Mouse (Mus musculus) E14TG2a.4 (cell line): Measurements from ENCODE around the gene Arl4d.

Experiments used
- CTCF ChIP-seq: conservative IDR thresholded peaks from 2 replicates; pipeline ENCODE4 v1.5.1; 2014; ENCODE audit warnings: low read length
- POU5F1 ChIP-seq: IDR thresholded peaks from 2 replicates; pipeline ENCODE4 v1.6.1; 2014; ENCODE audit warnings: low read length, borderline replicate concordance

DNA sequence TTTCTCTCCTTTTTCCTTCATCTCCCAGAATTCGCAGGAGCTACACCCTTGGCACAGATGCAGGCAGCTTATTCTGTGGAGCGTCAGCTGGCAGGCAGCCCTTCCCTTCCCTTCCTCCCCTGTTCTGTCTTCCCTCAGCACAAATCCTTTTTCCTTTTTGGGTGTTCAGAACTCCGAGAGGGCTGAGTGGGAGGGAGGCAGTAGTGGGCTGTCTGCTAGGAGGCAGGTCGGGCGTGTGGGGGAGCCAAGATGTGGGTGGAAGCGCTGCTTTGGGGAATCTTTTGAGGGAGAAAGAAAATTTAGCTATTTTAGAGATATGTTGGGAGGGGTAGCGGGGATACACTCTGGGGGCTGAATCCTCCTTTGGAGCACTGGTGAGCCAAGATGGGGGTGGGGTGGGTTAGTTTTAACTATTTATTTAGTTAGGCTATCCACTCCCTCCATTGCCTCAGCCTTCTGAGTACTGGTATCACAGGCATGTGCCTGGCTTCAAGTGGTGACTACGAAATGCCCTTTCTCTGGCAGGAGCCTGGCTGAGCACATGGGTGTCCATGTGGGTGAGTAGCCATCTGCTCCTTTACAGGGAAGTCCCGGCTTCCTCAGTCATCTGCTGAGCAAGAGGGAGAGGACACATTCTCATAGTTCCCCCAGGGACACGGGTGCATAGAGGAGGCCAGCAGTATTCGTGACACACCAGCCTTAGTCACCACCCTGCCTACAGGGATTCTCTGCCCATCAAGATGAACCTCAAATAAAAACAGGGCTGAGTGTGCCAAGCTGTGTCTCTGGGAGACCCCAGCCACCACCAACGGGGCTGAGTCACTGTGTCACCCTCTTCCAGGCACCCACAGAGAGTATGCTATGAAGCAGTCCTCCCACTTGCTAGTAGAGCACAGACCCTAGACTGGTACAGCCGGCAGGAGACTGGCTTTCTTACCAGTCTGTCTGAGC, 22.3 kb downstream of the Arl4d start:
- TF ChIP-seq CTCF (no peak), POU5F1 (no peak)
